Mouse (Mus musculus) kidney, postnatal 14 days (tissue): Measurements from ENCODE around the gene Fam189a1.
A peak's percentile ranks its signal among the peaks of the same experiment; 100 is the strongest.

Experiments used
- DNase-seq: peaks from one replicate; pipeline ENCODE4 v3.0.0; 2022; ENCODE audit warnings: mixed read lengths

The Fam189a1 gene

GRCm38 (mm10) chr7:65031195-65031594 lies 125.2 kb downstream of the Fam189a1 start:
- no peak for DNase-seq

GRCm38 (mm10) chr7:65029985-65030384 lies 126.4 kb downstream of the Fam189a1 start:
- no peak for DNase-seq

DNA sequence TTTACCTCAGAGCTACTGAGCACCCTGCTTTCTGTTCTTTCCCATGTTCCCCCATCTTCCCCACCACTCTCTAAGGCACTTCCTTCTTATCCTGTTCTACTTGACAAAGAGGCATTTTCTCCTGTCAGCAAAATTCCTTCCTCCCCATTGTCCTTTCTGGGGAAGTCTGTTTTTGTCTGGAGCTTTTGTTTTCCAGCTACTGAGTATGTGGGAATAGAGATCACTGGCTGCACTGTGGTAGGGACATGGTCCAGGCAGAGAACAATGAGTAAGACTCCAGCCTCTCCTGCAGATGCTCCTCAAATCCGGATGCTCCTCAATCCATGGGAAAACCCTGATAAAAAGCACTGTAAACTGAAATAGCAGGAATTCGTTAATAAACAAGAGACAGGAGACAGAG lies 135.1 kb downstream of the Fam189a1 start:
- no peak for DNase-seq

DNA sequence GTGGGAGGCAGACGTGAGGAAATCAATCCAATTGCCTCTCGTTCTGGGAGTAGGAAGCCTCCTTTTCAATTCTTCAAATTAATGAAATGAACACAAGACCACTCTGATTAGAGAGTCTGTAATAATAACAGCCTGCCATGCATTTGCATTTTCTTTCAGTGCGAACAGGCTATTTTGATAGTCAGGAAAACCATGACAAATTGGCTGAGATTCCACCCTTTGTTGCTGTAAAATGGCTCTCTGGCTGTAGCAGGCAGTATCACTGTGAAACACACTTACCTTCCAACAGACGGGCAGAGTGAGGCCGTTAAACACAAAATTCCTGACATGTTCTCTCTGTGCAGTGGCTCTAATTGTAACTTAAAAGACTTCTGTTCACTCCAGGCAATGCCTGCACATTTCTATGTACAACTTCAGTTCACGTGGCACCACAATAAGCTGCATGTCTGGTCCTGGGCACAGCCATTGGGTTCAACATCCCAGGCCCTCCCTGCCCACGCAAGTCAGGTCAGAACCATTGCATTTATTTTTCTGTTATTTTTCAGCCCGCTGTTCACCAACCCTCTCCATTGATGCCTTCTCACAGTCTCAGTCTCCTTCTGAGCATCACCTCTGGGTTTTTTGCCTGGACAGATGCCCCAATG lies 138.2 kb downstream of the Fam189a1 start:
- DNase-seq, result no peak

GRCm38 (mm10) chr7:65017348-65017747 lies 139.0 kb downstream of the Fam189a1 start:
- no peak for DNase-seq

- DNase-seq, result no peak
Measured at GRCm38 (mm10) chr7:65011133-65011532, 145.2 kb downstream of the Fam189a1 start.

- DNase-seq, result no peak
Measured at GRCm38 (mm10) chr7:65010275-65010674, 146.1 kb downstream of the Fam189a1 start.

GRCm38 (mm10) chr7:65005731-65006130 lies 150.6 kb downstream of the Fam189a1 start:
- DNase-seq, result no peak

- no peak for DNase-seq
Measured at GRCm38 (mm10) chr7:64999718-65000214, 156.6 kb downstream of the Fam189a1 start.

DNA sequence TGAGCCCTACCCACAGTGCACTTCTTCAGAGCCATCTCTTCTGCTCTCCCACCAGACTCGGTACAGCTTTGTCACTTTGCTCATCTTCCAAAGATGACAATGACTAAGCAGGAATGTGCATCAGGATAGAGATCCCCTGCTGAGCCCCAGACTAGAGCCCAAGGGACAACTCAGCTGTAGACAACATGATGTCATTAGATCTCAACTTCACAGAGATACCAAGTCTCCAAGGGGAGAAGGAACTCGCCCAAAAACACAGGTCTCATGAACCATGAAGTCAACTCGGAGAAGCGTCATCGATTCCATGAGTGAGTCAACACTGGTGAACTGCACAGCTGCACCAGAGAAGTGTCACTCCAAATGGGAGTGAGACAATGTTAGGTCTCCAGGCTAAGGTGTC lies 158.6 kb downstream of the Fam189a1 start:
- DNase-seq, result no peak

DNA sequence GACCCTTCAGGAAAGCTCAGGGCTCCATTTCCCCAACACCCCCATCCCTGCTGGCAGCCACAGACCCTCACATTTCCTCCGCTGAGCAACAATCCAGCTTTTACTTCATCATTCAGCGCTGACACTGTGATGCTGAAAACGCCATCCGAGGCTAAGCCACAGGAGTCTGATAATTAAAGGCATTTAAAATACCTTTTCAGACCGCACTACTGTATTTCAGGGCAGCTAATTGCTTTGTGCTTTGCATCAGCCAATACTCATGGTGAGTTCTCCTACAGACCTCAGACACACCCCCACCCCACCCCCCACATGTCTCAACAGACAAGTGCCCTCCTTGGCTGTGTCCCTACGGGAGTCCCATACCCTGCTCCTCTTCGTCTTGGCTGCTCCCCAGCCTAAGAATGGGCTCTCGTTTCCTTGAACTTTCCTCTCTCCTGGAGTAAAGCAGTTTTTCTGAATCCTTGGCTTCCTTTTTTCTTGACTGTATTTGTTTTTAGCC lies 160.4 kb downstream of the Fam189a1 start:
- DNase-seq, result no peak

DNA sequence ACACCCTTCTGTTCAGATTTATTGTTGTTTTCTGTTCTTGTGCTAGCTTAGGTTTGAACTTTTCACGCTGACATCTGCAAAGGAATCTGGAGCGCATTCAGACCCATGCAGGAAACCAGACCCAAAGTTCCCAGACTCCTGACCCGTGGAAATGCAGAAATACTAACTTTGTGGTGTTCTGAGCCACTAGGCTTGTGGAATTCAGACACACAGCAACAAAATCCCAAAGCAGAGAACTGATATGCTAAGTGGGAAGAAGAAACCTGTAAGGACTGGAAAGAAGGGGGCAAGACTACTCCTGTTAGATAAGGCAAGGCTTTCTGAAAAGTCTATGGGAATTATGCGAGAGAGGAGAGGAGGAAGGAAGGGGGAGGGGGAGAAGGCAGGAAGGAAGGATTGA lies 167.0 kb downstream of the Fam189a1 start:
- DNase-seq, result no peak

DNA sequence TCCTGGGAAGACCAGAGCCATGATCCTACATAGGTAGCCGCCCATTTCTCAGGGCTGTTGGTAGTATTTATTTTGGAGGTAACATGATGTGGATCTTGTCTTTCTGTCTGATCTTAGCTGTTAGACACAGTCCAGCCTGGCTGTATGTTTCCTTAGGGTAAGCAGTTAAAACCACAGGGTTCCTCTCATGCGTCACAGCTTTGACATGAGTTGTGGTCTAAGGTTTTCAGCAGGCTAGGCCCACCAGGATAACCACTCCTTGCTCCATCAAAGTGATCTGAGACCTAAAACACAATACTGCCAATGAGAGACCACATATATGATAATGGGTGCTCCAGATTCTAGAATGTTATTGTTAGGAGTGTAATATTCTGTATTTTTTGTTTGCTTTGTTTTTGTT lies 168.4 kb downstream of the Fam189a1 start:
- no peak for DNase-seq

DNA sequence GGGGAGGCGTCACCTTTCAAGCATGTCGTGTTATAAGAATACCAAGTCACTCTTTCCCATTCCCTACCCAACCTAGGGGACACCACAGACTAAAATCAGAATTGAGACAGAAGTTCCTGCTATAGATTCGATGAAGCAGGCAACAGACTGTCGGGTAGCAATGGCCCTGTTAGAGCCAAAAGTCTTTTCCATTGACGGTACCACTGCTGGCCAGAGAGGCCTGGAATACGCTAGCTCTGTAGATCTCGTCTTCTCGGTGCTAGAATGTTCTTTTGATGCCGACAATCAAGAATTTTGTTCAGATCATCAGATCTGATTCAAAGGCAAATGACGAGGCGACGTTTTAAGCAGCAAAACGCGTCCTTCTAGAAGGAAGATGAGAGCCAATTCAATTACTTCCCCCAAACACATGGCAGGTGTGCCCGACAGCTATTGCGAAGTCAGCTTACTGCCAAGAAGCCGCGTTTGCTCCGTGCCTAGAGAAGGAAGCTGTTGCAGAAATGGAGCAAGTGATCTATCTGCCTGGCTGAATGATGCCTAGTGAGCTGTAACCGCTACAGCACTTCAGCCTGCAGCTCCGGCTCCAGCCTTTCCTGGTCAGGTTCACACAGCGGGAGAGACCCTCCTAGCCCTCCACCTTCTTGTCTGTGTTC lies 171.8 kb downstream of the Fam189a1 start:
- peak; percentile 2 for DNase-seq

DNA sequence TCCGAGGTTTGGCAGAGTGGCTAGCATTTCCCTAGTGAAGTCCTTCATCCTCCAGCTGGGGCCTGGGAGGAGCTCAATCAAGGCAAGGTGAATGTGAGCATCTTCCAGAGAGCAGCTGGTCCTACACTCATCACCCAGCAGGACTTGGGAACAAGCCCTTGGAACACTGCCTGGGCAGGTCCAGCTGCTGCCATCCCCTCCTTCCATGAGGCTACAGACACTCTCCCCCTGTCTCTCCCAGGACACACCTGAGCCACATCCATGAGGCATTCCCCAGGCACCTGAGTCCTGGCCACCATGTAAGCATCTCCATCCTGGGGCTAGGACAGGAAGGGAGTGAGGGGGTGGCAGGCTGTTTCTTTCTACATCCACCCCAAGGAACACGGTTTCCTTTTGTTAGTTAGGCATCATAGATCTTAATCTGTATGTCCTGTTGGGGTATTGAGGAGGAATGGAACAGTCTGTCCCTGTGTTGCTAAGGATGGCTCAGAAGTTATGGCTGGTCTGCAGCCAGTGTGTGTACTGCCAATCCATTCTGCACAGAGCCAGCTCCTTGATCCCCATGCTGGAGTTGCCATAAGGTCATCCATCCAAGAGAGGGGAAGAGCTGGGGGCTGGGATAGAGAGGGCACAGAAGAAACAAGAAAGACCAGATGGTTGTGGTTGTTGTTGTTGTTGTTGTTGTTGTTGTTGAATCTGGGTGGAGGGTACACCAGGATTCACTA lies 174.7 kb downstream of the Fam189a1 start:
- no peak for DNase-seq

DNA sequence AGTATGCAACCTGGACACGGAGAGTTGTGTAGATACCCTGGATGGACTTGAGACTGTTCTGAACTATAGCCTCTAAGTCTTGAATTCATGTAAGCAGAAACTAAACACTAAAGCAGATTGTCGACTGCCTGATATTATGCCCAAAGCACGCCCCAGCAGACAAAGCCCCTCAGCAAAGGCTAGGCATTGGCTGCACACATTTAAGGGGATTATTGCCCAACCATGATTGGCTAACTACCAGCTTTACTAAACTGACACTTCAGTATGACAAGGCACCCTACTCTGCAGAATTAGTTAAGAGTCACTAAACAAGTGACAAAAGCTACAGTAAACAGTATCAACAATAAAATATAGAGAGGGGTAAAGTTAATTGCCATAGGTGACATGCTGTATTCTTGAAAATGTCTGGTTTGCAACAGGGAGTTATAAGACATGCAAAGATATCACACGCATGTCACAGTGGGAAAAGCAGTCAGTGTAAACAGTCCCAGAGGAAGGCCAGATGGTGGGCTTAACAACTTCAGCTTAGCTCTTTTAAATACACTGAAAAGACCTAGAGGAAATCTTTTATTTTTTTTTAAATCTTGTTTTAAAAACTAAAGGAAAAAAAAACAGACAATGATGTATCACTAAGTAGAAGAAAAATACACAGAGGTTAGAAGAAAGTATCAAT lies 182.6 kb downstream of the Fam189a1 start:
- no peak for DNase-seq

- DNase-seq, result no peak
Measured at GRCm38 (mm10) chr7:64962128-64962527, 194.2 kb downstream of the Fam189a1 start.

- no peak for DNase-seq
Measured at GRCm38 (mm10) chr7:64959087-64959486, 197.3 kb downstream of the Fam189a1 start.

DNA sequence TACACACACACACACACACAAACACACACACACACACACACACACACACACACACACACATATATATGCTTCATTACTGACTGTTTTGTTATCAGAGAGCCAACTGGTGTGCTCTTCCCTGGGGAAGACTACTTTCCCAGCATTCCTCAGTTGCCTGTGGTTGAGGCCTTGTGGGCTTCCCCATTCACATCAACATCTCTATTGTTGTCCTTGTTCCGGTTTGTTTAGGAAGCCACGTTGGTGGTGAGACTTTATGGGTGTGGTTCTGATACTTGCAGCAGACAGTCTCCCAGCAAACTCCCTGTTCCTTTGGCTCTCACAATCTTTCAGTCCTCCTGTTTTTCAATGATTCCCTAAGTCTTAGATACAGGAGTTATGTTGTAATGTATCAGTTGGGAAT lies 204.2 kb downstream of the Fam189a1 start:
- DNase-seq, result no peak

DNA sequence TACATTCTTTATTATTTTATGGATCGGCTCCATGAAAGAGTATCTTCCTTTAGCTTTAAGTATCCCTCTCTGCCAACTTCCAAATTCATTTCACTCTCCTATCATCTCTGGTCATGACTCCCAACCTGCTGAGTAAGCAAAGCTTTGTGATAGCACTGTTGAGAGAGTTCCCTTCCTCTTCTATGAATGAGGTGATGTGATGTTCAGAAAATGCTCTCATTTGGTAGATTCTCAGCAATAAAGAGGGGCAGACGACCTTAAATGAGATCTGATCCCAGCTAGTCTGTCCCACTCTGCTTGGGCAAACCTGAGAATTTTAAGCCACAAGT lies 205.6 kb downstream of the Fam189a1 start:
- no peak for DNase-seq

DNA sequence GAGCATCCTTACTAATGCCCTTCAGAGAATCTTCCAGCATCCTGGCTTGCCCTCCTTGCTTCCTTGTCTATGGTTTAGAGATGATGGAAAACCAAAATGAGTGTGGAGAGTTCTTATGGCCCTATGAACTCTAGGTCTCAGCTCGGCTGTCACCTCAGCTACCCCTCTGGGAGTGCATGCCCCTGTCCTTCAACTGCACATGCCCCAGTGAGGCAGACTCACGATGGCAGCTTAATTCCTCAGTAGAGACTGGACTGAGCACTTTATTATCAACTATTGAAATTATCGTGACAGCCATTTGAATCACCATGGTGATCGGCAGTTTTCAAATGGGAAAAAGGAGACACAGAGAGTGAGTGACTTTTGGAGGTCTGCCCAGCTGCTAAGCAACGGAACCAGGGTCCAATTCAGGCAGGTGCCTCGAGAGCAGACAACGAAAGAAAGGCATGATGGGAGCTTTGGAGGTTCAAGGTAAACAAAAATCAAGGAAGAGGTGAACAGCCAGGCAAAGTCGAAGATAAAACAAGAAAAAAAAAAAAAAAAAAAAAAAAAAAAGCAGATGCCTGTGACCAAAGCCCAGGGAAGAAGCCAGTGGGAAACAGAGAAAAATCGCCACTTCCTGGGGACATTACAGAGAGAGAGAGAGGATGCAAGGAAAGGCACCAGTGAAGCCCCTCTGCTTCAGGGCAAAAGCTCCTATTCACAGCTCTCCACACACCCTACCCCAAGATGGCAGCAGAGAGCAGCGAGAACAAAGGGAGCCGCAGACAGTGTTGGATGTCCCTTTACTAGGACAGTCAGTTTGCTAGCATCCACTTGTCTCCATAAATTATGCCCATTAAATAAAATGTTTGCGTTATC lies 206.2 kb downstream of the Fam189a1 start:
- peak; percentile 41 for DNase-seq

- DNase-seq, result no peak
Measured at GRCm38 (mm10) chr7:64949465-64949864, 206.9 kb downstream of the Fam189a1 start.
